Mouse (Mus musculus) limb, embryonic 12.5 days (tissue): Measurements from ENCODE around the gene Gm20388. TPM values are rescaled to one million over a fixed set of nuclear protein-coding genes. Genes with fewer than 3 reads are reported as not detected.

Experiments used
- ATAC-seq: fragments of 200-750 bp; cut with Nextera tagmentation; 2 replicates; pipeline ENCODE4 v1.8.0; 2017; ENCODE audit warnings: low read depth, moderate TSS enrichment; ENCODE audit not compliant: insufficient number of reproducible peaks, insufficient read depth, low FRiP score, low TSS enrichment
- H3K27ac ChIP-seq: fragments of 300-500 bp; sonication (generic); 2 replicates; pipeline ENCODE4 v1.5.1; 2016; ENCODE audit warnings: mild to moderate bottlenecking, moderate library complexity
- H3K27me3 ChIP-seq: fragments of 300-500 bp; sonication (generic); 2 replicates; pipeline ENCODE4 v1.6.1; 2016; ENCODE audit warnings: mild to moderate bottlenecking, moderate library complexity
- H3K36me3 ChIP-seq: fragments of 300-500 bp; sonication (generic); 2 replicates; pipeline ENCODE4 v1.6.1; 2016; ENCODE audit warnings: mild to moderate bottlenecking, moderate library complexity
- H3K4me1 ChIP-seq: fragments of 300-500 bp; sonication (generic); replicated peaks from 2 replicates; pipeline ENCODE4 v1.6.1; 2016
- H3K4me2 ChIP-seq: fragments of 300-500 bp; sonication (generic); 2 replicates; pipeline ENCODE4 v1.6.1; 2016; ENCODE audit warnings: mild to moderate bottlenecking, moderate library complexity
- H3K4me3 ChIP-seq: fragments of 300-500 bp; sonication (generic); replicated peaks from 2 replicates; pipeline ENCODE4 v1.5.1; 2016; ENCODE audit warnings: mild to moderate bottlenecking
- H3K9ac ChIP-seq: fragments of 300-500 bp; sonication (generic); replicated peaks from 2 replicates; pipeline ENCODE4 v1.6.1; 2016; ENCODE audit warnings: mild to moderate bottlenecking, moderate library complexity
- H3K9me3 ChIP-seq: fragments of 300-500 bp; sonication (generic); 2 replicates; pipeline ENCODE4 v1.6.1; 2016; ENCODE audit warnings: mild to moderate bottlenecking, moderate library complexity
- WGBS: fragments of 180-500 bp; shearing (Covaris S2); methylation state at CpG from one replicate; pipeline ENCODE4 v1.1.7; 2016; 5-methylcytosine and 5-hydroxymethylcytosine counted together
- polyA plus RNA-seq: library from polyadenylated mRNA; unstranded; fragments of >200 nt; fragmentation: Nextera tagmentation; extraction: Ambion mirVana; gene quantifications from 2 replicates; pipeline ENCODE4 v1.2.1, GENCODE M21; 2016

The Gm20388 gene
- polyA plus RNA-seq, 1 experiment from 2014 or later, result not detected

GRCm38 (mm10) chr8:120491166-120491793, 580.6 kb downstream of the Gm20388 start:
- WGBS, result 67% methylated on average over 5 of the region's 5 CpGs
- Histone ChIP-seq H3K9me3 (no peaks in the 10 kb centered on the region), H3K27me3 (peaks cover 61% of the 10 kb centered on the region), H3K36me3 (no peaks in the 10 kb centered on the region), H3K9ac (no peak overlapping the region), H3K27ac (no peak overlapping the region), H3K4me1 (peaks cover 90% of the 10 kb centered on the region), H3K4me2 (peak overlapping the region; percentile 99; the same call in 1 of the 2 replicates), H3K4me3 (no peak overlapping the region)
- no peak for ATAC-seq

GRCm38 (mm10) chr8:120492193-120492880, 581.7 kb downstream of the Gm20388 start:
- Histone ChIP-seq H3K4me1 (peaks cover 87% of the 10 kb centered on the region), H3K4me3 (no peak overlapping the region), H3K9me3 (no peaks in the 10 kb centered on the region), H3K36me3 (no peaks in the 10 kb centered on the region), H3K27ac (no peak overlapping the region), H3K4me2 (peak overlapping the region; percentile 27), H3K9ac (no peak overlapping the region), H3K27me3 (peaks cover 51% of the 10 kb centered on the region)
- WGBS, result 9% methylated on average over 14 of the region's 14 CpGs
- ATAC-seq, result no peak

- 46% methylated on average over 4 of the region's 4 CpGs for WGBS
- no peak overlapping the region for H3K27ac ChIP-seq
- H3K27me3 ChIP-seq, result peaks cover 47% of the 10 kb centered on the region
- no peaks in the 10 kb centered on the region for H3K9me3 ChIP-seq
- no peak overlapping the region for H3K9ac ChIP-seq
- no peak for ATAC-seq
- peak overlapping the region; percentile 27; the same call in 1 of the 2 replicates for H3K4me2 ChIP-seq
- no peaks in the 10 kb centered on the region for H3K36me3 ChIP-seq
- peaks cover 89% of the 10 kb centered on the region for H3K4me1 ChIP-seq
- no peak overlapping the region for H3K4me3 ChIP-seq
Observed at GRCm38 (mm10) chr8:120492881-120493220, 582.2 kb downstream of the Gm20388 start.

GRCm38 (mm10) chr8:120493508-120494464, 583.1 kb downstream of the Gm20388 start:
- Histone ChIP-seq H3K4me3 (no peak overlapping the region), H3K27me3 (peaks cover 41% of the 10 kb centered on the region), H3K27ac (0 out of 2 replicates have a peak overlapping the region, but pooled peaks have one; percentile 41), H3K4me2 (peak overlapping the region; percentile 6; the same call in 1 of the 2 replicates), H3K36me3 (no peaks in the 10 kb centered on the region), H3K4me1 (peaks cover 89% of the 10 kb centered on the region), H3K9ac (no peak overlapping the region), H3K9me3 (no peaks in the 10 kb centered on the region)
- WGBS, result 50% methylated on average over 16 of the region's 16 CpGs
- no peak for ATAC-seq

GRCm38 (mm10) chr8:120494903-120495302, 584.3 kb downstream of the Gm20388 start:
- Histone ChIP-seq H3K4me1 (peaks cover 87% of the 10 kb centered on the region), H3K9me3 (no peaks in the 10 kb centered on the region), H3K27me3 (peaks cover 31% of the 10 kb centered on the region), H3K9ac (no peak overlapping the region), H3K36me3 (no peaks in the 10 kb centered on the region), H3K27ac (peak overlapping the region; percentile 56), H3K4me3 (no peak overlapping the region), H3K4me2 (peak overlapping the region; percentile 18)
- 35% methylated on average over 15 of the region's 15 CpGs for WGBS
- ATAC-seq, result no peak

GRCm38 (mm10) chr8:120495461-120495860, 584.8 kb downstream of the Gm20388 start:
- 71% methylated on average over 5 of the region's 5 CpGs for WGBS
- Histone ChIP-seq H3K27me3 (peaks cover 30% of the 10 kb centered on the region), H3K4me1 (peaks cover 86% of the 10 kb centered on the region), H3K4me3 (no peak overlapping the region), H3K36me3 (no peaks in the 10 kb centered on the region), H3K9me3 (no peaks in the 10 kb centered on the region), H3K9ac (no peak overlapping the region), H3K27ac (no peak overlapping the region), H3K4me2 (no peak overlapping the region)
- no peak for ATAC-seq

- Histone ChIP-seq H3K9ac (no peak overlapping the region), H3K4me1 (peaks cover 86% of the 10 kb centered on the region), H3K27ac (no peak overlapping the region), H3K4me3 (no peak overlapping the region), H3K9me3 (no peaks in the 10 kb centered on the region), H3K27me3 (peaks cover 27% of the 10 kb centered on the region), H3K36me3 (no peaks in the 10 kb centered on the region), H3K4me2 (no peak overlapping the region)
- ATAC-seq, result no peak
- 97% methylated on average over 15 of the region's 15 CpGs for WGBS
Observed at GRCm38 (mm10) chr8:120496478-120496877, 585.8 kb downstream of the Gm20388 start.

GRCm38 (mm10) chr8:120497503-120497946, 586.9 kb downstream of the Gm20388 start:
- Histone ChIP-seq H3K9ac (0 out of 2 replicates have a peak overlapping the region, but pooled peaks have one; percentile 1), H3K4me2 (peak overlapping the region; percentile 20; the same call in 1 of the 2 replicates), H3K4me3 (no peak overlapping the region), H3K27me3 (peaks cover 19% of the 10 kb centered on the region), H3K27ac (0 out of 2 replicates have a peak overlapping the region, but pooled peaks have one; percentile 4), H3K36me3 (no peaks in the 10 kb centered on the region), H3K4me1 (peaks cover 82% of the 10 kb centered on the region), H3K9me3 (no peaks in the 10 kb centered on the region)
- 11% methylated on average over 11 of the region's 11 CpGs for WGBS
- ATAC-seq, result no peak

- no peak overlapping the region for H3K4me3 ChIP-seq
Observed at GRCm38 (mm10) chr8:120498349-120498831, 587.7 kb downstream of the Gm20388 start.

GRCm38 (mm10) chr8:120498926-120499605, 588.4 kb downstream of the Gm20388 start:
- H3K4me3 ChIP-seq, result no peak overlapping the region
- H3K27ac ChIP-seq, result no peak overlapping the region
- 21% methylated on average over 9 of the region's 9 CpGs for WGBS
- peak overlapping the region; percentile 20 for H3K4me2 ChIP-seq
- peaks cover 82% of the 10 kb centered on the region for H3K4me1 ChIP-seq
- no peaks in the 10 kb centered on the region for H3K9me3 ChIP-seq
- peaks cover 12% of the 10 kb centered on the region for H3K27me3 ChIP-seq
- H3K36me3 ChIP-seq, result no peaks in the 10 kb centered on the region
- H3K9ac ChIP-seq, result no peak overlapping the region
- ATAC-seq, result no peak

More at GRCm38 (mm10) chr8:120498349-120498831, 587.7 kb downstream of the Gm20388 start:
- ATAC-seq, result no peak
- Histone ChIP-seq H3K4me1 (peaks cover 82% of the 10 kb centered on the region), H3K9ac (0 out of 2 replicates have a peak overlapping the region, but pooled peaks have one; percentile 31), H3K27me3 (peaks cover 12% of the 10 kb centered on the region), H3K9me3 (no peaks in the 10 kb centered on the region), H3K27ac (0 out of 2 replicates have a peak overlapping the region, but pooled peaks have one; percentile 30), H3K36me3 (no peaks in the 10 kb centered on the region), H3K4me2 (peak overlapping the region; percentile 20)
- WGBS, result 20% methylated on average over 4 of the region's 4 CpGs
